Mouse (Mus musculus) urinary bladder, adult 18-20 months (tissue): ENCODE measurements around the gene Steap4.
A peak's percentile ranks its signal among the peaks of the same experiment; 100 is the strongest.
"Not testable (repeated sequence)": the region's sequence is repeated elsewhere in the genome, so short reads cannot be mapped to it uniquely, and the experiment has no call there.

Experiments
- DNase-seq, 2 experiments: peaks; one replicate each; pipeline ENCODE4 v3.0.0; 2022; ENCODE audit warnings: low spot score in 2 of 2, mixed read lengths in 2 of 2

Steap4 gene

DNA sequence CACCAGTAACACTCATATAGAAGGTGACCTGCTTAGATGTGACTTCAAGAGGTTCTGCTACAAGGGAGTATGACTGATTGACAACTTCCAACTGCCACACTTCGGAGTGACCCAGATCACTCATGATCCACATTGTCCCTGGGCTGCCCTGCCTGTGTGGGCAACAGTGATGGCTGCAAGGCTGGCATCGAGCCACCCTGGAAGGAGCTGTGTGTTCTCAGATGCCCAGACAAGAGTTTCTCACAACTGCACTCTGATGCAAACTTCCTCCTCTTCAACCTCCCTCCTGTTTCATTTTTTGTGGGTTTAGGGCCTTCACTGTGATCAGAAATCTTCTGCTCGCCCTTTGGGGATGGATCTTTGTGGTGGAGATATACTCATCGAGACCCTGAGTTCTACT lies 28.2 kb downstream of the Steap4 start:
- DNase-seq, result no peak

- not testable (repeated sequence) for DNase-seq
Observed at GRCm38 (mm10) chr5:7991631-7992030, 31.4 kb downstream of the Steap4 start.

DNA sequence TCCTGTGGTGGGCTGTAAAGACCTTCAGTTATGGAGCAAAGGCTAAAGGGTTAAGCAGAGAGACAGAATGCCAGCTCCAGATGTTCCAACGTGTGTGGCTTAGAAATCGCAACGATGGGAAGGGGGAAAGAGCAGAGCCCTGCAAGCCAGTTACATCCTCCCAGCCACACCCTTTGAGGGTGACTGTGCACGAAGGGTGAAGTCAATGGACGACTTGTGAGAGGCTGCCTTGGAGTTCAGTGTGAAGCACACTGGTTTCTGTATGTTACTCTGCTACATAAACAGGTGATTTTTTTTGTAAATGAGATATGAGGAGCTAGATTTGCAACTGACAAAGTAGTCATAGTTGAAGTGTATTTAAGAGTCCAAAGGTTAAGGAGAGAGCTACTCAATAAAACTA lies 33.5 kb downstream of the Steap4 start:
- no peak for DNase-seq

GRCm38 (mm10) chr5:7995288-7995897 lies 35.1 kb downstream of the Steap4 start:
- no peak for DNase-seq

DNA sequence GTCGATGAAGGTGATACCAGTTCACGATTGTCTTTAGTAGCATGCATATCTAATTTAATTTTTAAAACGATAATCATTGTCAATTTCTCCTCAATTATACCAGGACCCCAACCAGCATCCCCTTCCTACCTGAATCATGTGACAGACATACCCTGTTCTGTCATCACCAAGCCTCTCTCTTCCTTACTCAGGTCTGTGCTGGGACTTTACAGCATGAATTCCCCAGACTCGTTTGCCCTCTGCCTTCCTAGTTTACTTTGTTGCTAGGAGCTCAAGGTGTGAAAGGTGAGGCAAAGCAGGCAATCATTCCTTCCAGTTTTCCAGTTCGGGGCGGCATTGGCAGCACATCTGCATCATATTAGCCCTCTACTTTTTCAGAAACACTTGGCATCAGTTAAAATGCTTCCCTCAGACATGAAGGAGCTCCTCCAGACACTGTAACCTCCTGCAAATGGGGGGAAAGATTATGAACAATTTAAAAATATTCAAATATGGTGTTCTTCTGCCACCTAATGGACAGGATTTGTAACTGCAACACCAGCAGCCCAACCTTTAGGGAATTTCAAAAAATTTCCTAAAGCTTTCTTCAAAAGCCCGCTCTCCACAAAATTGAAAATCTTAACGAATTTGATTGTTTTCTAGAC lies 36.3 kb downstream of the Steap4 start:
- DNase-seq, result peak in 1 of 2 experiments; percentile 2

DNA sequence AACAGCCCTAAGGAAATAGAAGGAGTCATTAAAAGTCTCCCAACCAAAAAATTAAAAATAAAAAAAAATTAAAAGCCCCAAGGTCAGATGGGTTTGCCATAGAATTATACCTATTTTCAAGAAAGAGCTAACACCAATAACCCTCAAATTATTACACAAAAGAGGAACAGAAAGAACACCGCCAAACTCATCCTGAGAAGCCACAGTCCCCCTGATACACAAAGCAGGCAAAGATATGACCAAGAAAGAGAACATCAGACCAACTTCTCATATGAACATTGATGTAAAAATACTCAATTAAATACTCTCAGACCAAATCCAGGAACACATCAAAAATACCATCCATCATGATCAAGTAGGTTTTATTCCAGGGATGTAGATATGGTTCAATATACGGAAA lies 36.8 kb downstream of the Steap4 start:
- DNase-seq, result no peak

DNA sequence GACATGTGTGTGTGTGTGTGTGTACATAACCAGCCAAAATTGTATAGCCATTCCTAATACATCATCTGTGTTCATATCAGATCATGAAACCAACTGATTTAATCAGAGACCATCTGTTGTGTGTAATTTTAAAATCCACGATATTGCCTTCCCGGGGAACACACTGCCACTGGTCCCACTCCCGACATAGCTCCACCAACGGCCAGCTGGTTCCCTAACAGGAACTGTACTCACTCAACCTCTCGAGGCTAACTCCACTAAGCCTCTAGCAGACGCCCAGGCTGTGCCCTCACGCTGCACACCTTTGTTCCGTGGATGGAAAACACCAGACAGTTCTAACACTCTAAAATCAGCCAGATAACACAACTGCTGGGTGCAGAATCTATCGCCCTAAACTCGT lies 40.2 kb downstream of the Steap4 start:
- DNase-seq, result no peak

DNA sequence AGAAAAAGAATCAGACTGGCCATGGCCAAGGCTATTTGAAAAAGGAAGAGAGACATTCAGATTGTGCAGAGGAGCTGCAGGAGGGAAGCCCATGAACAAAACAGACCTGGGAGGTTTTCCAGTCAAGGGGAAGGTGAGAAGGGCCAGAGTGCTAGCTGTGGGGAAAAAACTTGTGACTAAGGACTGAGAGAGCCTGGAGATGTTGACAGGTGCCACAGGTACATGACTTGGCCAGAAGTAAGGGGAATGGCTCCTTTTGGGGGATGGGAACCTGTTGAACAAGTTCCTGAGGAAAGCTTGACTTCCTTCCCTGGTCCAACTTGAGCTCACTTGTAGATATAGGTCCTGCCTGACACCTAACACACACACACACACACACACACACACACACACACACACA lies 42.6 kb downstream of the Steap4 start:
- DNase-seq, result no peak

- DNase-seq, result no peak
Observed at GRCm38 (mm10) chr5:8013276-8013675, 53.0 kb downstream of the Steap4 start.
